Mouse (Mus musculus) limb, embryonic 13.5 days (tissue): ENCODE results near the gene Heg1. TPM values are rescaled to one million over a fixed set of nuclear protein-coding genes. Genes with fewer than 3 reads are reported as not detected.

Experiments used
- ATAC-seq: fragments of 200-750 bp; cut with Nextera tagmentation; 2 replicates; pipeline ENCODE4 v1.8.0; 2017; ENCODE audit warnings: low read depth, moderate number of reproducible peaks, moderate TSS enrichment; ENCODE audit not compliant: low FRiP score
- H3K27ac ChIP-seq: fragments of 300-500 bp; sonication (generic); 2 replicates; pipeline ENCODE4 v1.5.1; 2015; ENCODE audit warnings: inconsistent platforms, mild to moderate bottlenecking, moderate library complexity
- H3K27me3 ChIP-seq: fragments of 300-500 bp; sonication (generic); 2 replicates; pipeline ENCODE4 v1.6.1; 2015; ENCODE audit warnings: mild to moderate bottlenecking, inconsistent platforms
- H3K36me3 ChIP-seq: fragments of 300-500 bp; sonication (generic); 2 replicates; pipeline ENCODE4 v1.6.1; 2015; ENCODE audit warnings: inconsistent platforms, mild to moderate bottlenecking, moderate library complexity
- H3K4me1 ChIP-seq: fragments of 300-500 bp; sonication (generic); 2 replicates; pipeline ENCODE4 v1.6.1; 2015; ENCODE audit warnings: inconsistent platforms
- H3K4me2 ChIP-seq: fragments of 300-500 bp; sonication (generic); replicated peaks from 2 replicates; pipeline ENCODE4 v1.6.1; 2015; ENCODE audit warnings: inconsistent platforms, mild to moderate bottlenecking, moderate library complexity
- H3K4me3 ChIP-seq: fragments of 300-500 bp; sonication (generic); 2 replicates; pipeline ENCODE4 v1.5.1; 2015; ENCODE audit warnings: moderate library complexity, mild to moderate bottlenecking, inconsistent platforms
- H3K9ac ChIP-seq: fragments of 300-500 bp; sonication (generic); 2 replicates; pipeline ENCODE4 v1.6.1; 2015; ENCODE audit warnings: mild to moderate bottlenecking, inconsistent platforms
- H3K9me3 ChIP-seq: fragments of 300-500 bp; sonication (generic); 2 replicates; pipeline ENCODE4 v1.6.1; 2016; ENCODE audit warnings: inconsistent platforms
- WGBS: fragments of 180-500 bp; shearing (Covaris S2); methylation state at CpG from one replicate; pipeline ENCODE4 v1.1.7; 2015; 5-methylcytosine and 5-hydroxymethylcytosine counted together
- polyA plus RNA-seq: library from polyadenylated mRNA; unstranded; fragments of >200 nt; fragmentation: Nextera tagmentation; extraction: Ambion mirVana; gene quantifications from 2 replicates; pipeline ENCODE4 v1.2.1, GENCODE M21; 2015

The Heg1 gene
- polyA plus RNA-seq, 1 experiment from 2014 or later: 16.0 TPM

DNA sequence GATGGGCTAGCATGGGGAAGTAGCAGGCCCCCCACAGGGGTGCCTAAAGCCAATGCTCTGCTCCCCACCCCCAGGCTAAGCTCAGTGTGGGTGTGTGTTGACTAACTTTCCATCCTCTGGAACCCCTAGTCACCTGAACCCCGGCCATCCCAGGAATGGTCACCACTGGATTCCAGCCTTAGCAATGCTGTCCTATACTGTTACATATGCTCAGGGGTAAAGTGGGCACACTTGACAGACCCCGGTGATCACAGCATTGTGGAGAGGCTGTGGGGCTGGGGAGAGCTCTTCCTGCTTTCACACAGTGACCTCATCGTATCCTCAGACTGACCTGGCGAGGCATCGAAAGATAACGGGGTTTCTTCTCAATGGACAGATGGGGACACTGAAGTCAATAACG is 3.9 kb upstream of the Heg1 start:
- Histone ChIP-seq H3K9me3 (no peaks in the 10 kb centered on the region), H3K27ac (no peak overlapping the region), H3K4me2 (no peak overlapping the region), H3K36me3 (no peaks in the 10 kb centered on the region), H3K4me1 (peaks cover 13% of the 10 kb centered on the region), H3K27me3 (no peaks in the 10 kb centered on the region), H3K4me3 (no peak overlapping the region), H3K9ac (no peak overlapping the region)
- WGBS: 90% methylated on average over 7 of the region's 7 CpGs
- no peak for ATAC-seq

- no peak overlapping the region for H3K4me3 ChIP-seq
- H3K36me3 ChIP-seq: no peaks in the 10 kb centered on the region
- 61% methylated on average over 10 of the region's 10 CpGs for WGBS
- no peak overlapping the region for H3K9ac ChIP-seq
- ATAC-seq: no peak
- no peak overlapping the region for H3K27ac ChIP-seq
- no peak overlapping the region for H3K4me2 ChIP-seq
- no peaks in the 10 kb centered on the region for H3K9me3 ChIP-seq
- H3K4me1 ChIP-seq: peaks cover 18% of the 10 kb centered on the region
- H3K27me3 ChIP-seq: no peaks in the 10 kb centered on the region
Observed at GRCm38 (mm10) chr16:33680816-33681215, 3.4 kb upstream of the Heg1 start.

DNA sequence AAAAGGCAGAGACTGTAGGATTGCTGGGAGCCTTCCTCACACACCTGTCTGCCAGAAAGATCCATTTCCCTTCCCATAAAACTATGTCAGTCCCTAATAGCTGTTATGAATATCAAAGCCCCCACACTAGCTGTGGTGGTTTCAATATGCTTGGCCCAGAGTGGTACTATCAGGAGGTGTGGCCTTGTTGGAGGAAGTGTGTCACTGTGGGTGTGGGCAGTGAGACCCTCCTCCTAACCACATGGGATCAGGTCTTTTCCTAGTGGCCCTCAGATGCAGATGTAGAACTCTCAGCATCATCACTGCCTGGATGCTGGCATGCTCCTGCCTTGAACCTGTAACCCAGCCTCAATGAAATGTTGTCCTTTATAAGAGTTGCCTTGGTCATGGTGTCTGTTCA is 2.5 kb upstream of the Heg1 start:
- H3K36me3 ChIP-seq: no peaks in the 10 kb centered on the region
- no peaks in the 10 kb centered on the region for H3K27me3 ChIP-seq
- H3K4me2 ChIP-seq: no peak overlapping the region
- no peak overlapping the region for H3K9ac ChIP-seq
- H3K27ac ChIP-seq: no peak overlapping the region
- peaks cover 24% of the 10 kb centered on the region for H3K4me1 ChIP-seq
- H3K4me3 ChIP-seq: no peak overlapping the region
- no peaks in the 10 kb centered on the region for H3K9me3 ChIP-seq
- no peak for ATAC-seq

DNA sequence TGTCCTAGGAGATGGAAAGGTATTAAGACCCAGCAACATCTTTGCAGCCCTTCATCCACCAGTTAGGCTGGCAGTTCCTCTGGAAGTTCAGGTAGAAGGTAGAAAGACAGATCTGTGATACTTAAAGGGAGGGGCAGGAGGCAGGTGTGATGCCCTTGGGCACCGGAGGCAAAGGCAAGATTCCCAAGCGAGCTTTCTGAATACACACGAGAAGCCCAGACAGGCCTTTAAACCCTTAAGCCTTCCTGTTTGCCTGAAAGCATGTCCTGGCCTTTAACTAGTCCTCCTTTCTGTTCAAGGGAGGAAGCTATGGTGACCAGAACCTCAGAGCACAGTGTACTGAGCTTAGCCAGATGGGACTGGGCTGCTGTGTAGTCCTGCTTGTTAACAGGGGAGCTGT is 1.5 kb upstream of the Heg1 start:
- Histone ChIP-seq H3K4me2 (no peak overlapping the region), H3K36me3 (no peaks in the 10 kb centered on the region), H3K4me3 (no peak overlapping the region), H3K9me3 (no peaks in the 10 kb centered on the region), H3K4me1 (peaks cover 34% of the 10 kb centered on the region), H3K9ac (no peak overlapping the region), H3K27ac (no peak overlapping the region), H3K27me3 (no peaks in the 10 kb centered on the region)
- ATAC-seq: no peak
- WGBS: 68% methylated on average over 3 of the region's 3 CpGs

DNA sequence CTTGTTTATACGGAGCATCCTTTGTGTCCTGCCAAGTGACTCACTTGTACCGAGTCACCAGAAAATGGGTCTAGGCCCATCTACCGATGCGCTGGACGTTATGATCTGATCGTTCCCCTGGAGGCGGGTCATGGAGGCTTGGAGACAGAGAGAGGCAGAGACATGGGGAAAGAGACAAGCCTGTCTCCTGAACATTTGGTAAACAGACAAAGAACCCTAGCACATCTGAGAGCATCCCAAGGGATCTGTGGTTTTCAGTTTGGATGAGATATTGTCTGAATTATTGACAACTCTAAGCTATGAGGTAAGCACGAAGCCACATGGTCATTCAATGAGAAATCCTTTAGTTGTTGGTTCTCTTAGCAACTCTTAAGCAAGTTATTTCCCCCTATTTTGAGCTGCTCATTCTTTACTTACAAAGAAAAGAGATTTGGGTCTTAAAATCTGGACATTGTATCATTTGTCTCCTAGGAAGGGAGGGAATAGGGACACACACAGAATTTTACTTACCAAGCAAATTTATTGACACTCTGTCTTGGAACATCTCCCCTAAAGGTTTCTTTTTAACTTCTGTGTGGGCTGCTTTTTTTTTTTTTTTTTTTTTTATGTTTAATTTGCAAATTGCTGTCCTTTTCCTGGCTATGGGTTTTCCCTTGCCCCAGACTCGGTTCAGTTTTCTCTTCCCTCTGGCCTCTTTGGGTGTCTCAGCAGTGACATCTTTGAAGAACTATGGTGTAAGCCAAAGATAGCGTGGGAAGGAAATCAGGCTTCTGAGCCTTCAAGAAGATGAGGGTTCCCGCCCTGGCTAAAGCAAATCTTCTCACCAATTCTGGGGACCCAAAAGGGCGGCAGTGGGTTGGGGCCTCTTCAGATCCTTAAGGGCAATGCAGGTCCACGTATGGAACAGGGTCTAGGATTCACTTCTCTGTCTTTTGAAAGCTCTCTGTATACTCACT is 686 bp upstream of the Heg1 start:
- H3K36me3 ChIP-seq: no peaks in the 10 kb centered on the region
- peak overlapping the region; percentile 95; the same call in 1 of the 2 replicates for H3K9ac ChIP-seq
- H3K27ac ChIP-seq: peak overlapping the region; percentile 52; the same call in 1 of the 2 replicates
- peaks cover 42% of the 10 kb centered on the region for H3K4me1 ChIP-seq
- H3K27me3 ChIP-seq: no peaks in the 10 kb centered on the region
- ATAC-seq: peak; percentile 9; the same call in 1 of the 2 replicates
- 69% methylated on average over 13 of the region's 13 CpGs for WGBS
- peak overlapping the region; percentile 91 for H3K4me2 ChIP-seq
- H3K9me3 ChIP-seq: no peaks in the 10 kb centered on the region
- H3K4me3 ChIP-seq: peak overlapping the region; percentile 88

DNA sequence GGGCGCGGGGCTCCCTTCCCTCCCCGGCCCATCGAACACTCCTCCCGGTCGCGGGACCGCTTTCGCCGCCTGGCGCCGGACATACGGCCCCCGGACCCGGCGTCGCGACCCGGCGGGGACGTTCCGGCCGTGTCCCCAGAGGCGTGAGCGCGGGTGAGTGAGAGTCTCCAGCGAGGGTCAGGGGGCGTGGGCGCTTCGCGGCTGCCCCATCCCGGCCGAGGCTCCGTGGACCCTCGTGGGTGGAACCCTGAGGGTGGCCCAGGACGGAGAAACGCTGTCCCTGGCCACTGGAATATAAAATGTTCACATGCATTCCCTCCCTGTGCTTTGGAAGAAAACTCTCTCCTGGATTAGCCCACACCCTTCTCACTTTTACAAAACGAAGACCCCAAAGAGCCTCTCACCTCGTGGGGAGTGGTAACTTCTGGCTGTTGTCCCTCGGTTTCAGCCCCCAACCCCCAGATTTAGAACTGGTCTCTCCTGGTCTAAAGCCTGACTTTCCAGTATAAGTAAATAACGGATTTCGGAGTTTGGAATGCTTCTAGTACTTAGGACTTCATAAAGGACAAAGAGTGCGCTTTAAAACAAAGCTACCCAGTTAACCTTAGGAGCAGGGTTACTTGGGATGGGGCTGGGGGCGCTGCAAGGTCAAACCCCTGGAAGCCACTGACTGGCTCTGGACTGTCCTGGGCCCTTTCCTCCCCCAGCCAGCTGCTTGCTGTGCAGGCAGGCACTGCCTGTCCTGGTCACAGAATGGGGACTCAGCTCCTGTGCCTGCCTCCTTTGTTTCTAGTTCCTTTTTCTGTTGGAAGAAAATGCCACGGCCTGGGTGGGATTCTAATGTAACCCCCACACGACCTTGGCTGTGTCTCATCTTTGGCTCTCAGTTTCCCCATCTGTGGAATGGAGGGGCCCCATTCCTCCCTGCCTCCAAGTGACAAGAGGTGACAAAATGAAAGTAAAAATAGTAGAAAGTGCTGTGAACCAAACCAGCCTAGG is 832 bp downstream of the Heg1 start:
- Histone ChIP-seq H3K4me1 (peaks cover 43% of the 10 kb centered on the region), H3K4me2 (peak overlapping the region; percentile 91), H3K36me3 (no peaks in the 10 kb centered on the region), H3K27ac (peak overlapping the region; percentile 52), H3K4me3 (peak overlapping the region; percentile 88), H3K27me3 (no peaks in the 10 kb centered on the region), H3K9me3 (no peaks in the 10 kb centered on the region), H3K9ac (peak overlapping the region; percentile 95)
- peak; percentile 2; the same call in 1 of the 2 replicates for ATAC-seq
- WGBS: 1% methylated on average over 44 of the region's 46 CpGs

- Histone ChIP-seq H3K9me3 (no peaks in the 10 kb centered on the region), H3K9ac (0 out of 2 replicates have a peak overlapping the region, but pooled peaks have one; percentile 8), H3K4me3 (peak overlapping the region; percentile 88), H3K4me2 (peak overlapping the region; percentile 91), H3K36me3 (no peaks in the 10 kb centered on the region), H3K27me3 (no peaks in the 10 kb centered on the region), H3K4me1 (peaks cover 43% of the 10 kb centered on the region), H3K27ac (no peak overlapping the region)
- 83% methylated on average over 1 of the region's 1 CpGs for WGBS
- ATAC-seq: no peak
Observed at GRCm38 (mm10) chr16:33686056-33686455, 1.9 kb downstream of the Heg1 start.

DNA sequence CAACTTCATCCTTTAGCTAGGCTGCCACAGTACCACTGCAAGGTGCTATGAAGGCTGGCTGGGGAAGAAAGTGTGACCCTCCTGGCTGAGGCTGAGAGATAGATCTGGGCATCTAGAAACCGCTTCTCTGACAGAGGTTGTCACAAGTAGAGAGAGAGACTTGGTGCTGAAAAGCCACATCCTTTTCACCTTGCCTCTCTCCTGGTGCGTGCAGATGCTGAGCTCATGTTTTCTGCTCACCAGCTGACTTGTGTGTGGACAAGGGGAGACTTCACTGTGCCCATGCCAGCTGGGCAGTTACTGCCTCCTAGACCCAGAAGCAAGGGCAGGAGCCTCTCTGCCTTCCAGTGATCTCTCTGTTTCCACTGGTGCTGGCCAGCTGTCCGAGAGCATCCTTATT is 3.6 kb downstream of the Heg1 start:
- Histone ChIP-seq H3K9me3 (no peaks in the 10 kb centered on the region), H3K4me3 (no peak overlapping the region), H3K27me3 (no peaks in the 10 kb centered on the region), H3K4me1 (peaks cover 47% of the 10 kb centered on the region), H3K27ac (no peak overlapping the region), H3K4me2 (peak overlapping the region; percentile 91), H3K9ac (peak overlapping the region; percentile 25; the same call in 1 of the 2 replicates), H3K36me3 (no peaks in the 10 kb centered on the region)
- no peak for ATAC-seq
- WGBS: 55% methylated on average over 3 of the region's 3 CpGs

DNA sequence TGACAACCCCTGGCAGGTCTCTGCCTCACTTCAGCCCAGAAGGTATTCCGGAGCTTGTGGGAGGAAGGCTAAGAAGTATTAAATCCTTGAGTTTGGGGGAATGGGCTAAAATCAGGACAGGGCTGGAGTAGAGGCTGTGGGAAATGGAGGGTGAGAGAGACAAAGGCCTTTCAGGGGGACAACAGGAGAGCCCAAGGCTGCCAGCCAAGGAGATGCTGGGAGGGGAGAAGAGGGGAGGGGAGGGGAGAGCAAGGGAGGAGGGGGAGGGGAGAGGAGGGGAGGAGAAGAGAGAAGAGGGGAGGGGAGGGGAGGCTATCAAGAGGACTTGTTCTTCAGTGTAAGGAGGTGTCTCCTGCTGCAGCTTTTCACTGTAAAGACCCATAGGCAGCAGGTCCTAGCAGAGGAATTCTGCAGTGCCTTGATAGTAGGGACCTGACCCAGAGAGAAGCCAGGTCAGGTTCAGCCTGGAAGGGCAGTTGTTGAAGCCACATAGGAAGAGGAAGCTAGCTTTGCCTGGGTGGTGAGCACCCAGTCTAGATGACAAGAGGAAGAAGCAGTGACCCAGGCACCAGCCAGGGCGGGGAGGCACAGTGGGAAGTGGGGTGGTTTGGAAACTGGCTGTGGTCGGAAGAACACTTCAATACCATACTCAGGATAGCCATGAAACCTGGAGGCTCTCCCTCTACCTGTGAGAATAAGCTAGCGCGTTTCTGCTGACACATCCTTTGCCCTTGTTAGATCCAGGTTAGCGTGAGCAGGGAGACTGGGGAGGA is 7.0 kb downstream of the Heg1 start:
- Histone ChIP-seq H3K9ac (no peak overlapping the region), H3K9me3 (no peaks in the 10 kb centered on the region), H3K4me1 (peaks cover 35% of the 10 kb centered on the region), H3K4me3 (no peak overlapping the region), H3K27me3 (no peaks in the 10 kb centered on the region), H3K4me2 (no peak overlapping the region), H3K27ac (no peak overlapping the region), H3K36me3 (no peaks in the 10 kb centered on the region)
- no peak for ATAC-seq
- 87% methylated on average over 6 of the region's 6 CpGs for WGBS

DNA sequence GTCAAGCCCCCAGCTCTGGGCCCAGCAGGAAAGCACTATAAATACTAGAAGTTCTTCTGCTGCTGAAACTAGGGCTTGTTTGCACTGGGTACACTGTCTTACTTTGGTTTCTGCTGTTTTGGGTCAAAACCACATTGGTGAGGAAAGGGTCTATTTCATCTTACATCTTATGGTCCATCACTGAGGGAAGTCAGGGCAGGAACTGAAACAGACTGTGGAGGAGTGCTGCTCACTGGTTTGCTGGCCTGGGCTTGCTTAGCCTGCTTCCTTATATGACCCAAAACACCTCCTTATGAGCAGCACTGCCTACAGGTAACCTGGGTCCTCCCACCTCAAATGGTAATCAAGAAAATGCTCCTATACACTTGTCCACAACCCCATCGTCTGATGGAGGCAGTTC is 9.4 kb downstream of the Heg1 start:
- WGBS: 79% methylated on average over 1 of the region's 1 CpGs

GRCm38 (mm10) chr16:33696811-33697575 is 12.8 kb downstream of the Heg1 start:
- 74% methylated on average over 13 of the region's 13 CpGs for WGBS
- no peak overlapping the region for H3K4me3 ChIP-seq
- H3K9me3 ChIP-seq: no peaks in the 10 kb centered on the region
- H3K27me3 ChIP-seq: no peaks in the 10 kb centered on the region
- no peak overlapping the region for H3K4me2 ChIP-seq
- H3K27ac ChIP-seq: no peak overlapping the region
- ATAC-seq: no peak
- 0 out of 2 replicates have a peak overlapping the region, but pooled peaks have one; percentile 2 for H3K9ac ChIP-seq
- H3K4me1 ChIP-seq: peaks cover 47% of the 10 kb centered on the region
- no peaks in the 10 kb centered on the region for H3K36me3 ChIP-seq

More for the DNA sequence above, 9.4 kb downstream of the Heg1 start:
- no peak overlapping the region for H3K4me2 ChIP-seq
- no peak overlapping the region for H3K4me3 ChIP-seq
- H3K9me3 ChIP-seq: no peaks in the 10 kb centered on the region
- no peaks in the 10 kb centered on the region for H3K36me3 ChIP-seq
- H3K9ac ChIP-seq: no peak overlapping the region
- no peaks in the 10 kb centered on the region for H3K27me3 ChIP-seq
- ATAC-seq: no peak
- H3K27ac ChIP-seq: no peak overlapping the region
- peaks cover 33% of the 10 kb centered on the region for H3K4me1 ChIP-seq
